Mouse (Mus musculus): ENCODE measurements around the gene Gm42791. TPM values are rescaled to one million over a fixed set of nuclear protein-coding genes. Genes with fewer than 3 reads are reported as not detected.
A peak's percentile ranks its signal among the peaks of the same experiment; 100 is the strongest.

Gm42791 gene
- total and polyA plus RNA-seq, 3 experiments, result 0.42 to 1.3 TPM; not detected in 1

- no peak overlapping the region for H3K9ac ChIP-seq (ENCODE audit: insufficient read depth, low read depth)
These were observed 11.7 kb upstream of the Gm42791 start for GRCm38 (mm10) chr5:149006362-149007294.

GRCm38 (mm10) chr5:149005701-149006361 is 10.9 kb upstream of the Gm42791 start:
- in situ Hi-C loops (cut with MboI; ENCODE audit: low pct_ligation_motif_present, low pct_unique_long_range_greater_than_20kb, low sequenced_read_pairs), result no loop called here
- no peak overlapping the region for H3K4me2 ChIP-seq (ENCODE audit: insufficient read depth, low read depth, poor library complexity, severe bottlenecking)
- H3K79me2 ChIP-seq (replicated peaks; ENCODE audit: control insufficient read depth, extremely low read depth, insufficient read depth, poor library complexity, severe bottlenecking), result no peaks in the 10 kb centered on the region
- H3K9me3 ChIP-seq (replicated peaks; ENCODE audit: low read length), result peaks cover 4% of the 10 kb centered on the region
- H3K9ac ChIP-seq (ENCODE audit: insufficient read depth, low read depth), result no peak overlapping the region
- no peak overlapping the region for H3K27ac ChIP-seq (ENCODE audit: insufficient read depth, low read depth)
- dilution Hi-C loops (cut with MboI; ENCODE audit: extremely low pct_ligation_motif_present, extremely low pct_unique_long_range_greater_than_20kb, low sequenced_read_pairs), result no loop called here
- H3K27me3 ChIP-seq (replicated peaks), result no peaks in the 10 kb centered on the region
- no peak overlapping the region for H3K4me3 ChIP-seq (replicated peaks in 1 of 3; ENCODE audit: low read depth in 2 of 3, low read length in 2 of 3, poor library complexity in 1 of 3)
- peaks cover 4 to 40% of the 10 kb centered on the region in 2 experiments for H3K4me1 ChIP-seq (ENCODE audit: control insufficient read depth in 1 of 2, insufficient read depth in 2 of 2)
- peak; percentile 55 for DNase-seq (ENCODE audit: extremely low read depth)
- H3K36me3 ChIP-seq (replicated peaks in 1 of 2; ENCODE audit: control insufficient read depth in 1 of 2, insufficient read depth in 1 of 2, low read length in 1 of 2), result no peaks in the 10 kb centered on the region
- TF ChIP-seq USF1 (IDR thresholded peaks at IDR 0.05; ENCODE audit: low read depth, low read length), result no peak
- no peak for TF ChIP-seq MAZ (IDR thresholded peaks at IDR 0.05; ENCODE audit: low read depth, low read length)
- no peak for TF ChIP-seq TCF12 (IDR thresholded peaks at IDR 0.05; ENCODE audit: low read depth, low read length)
- no peak for TF ChIP-seq JUND (conservative IDR thresholded peaks at IDR 0.05; ENCODE audit: low read depth, low read length)
- TF ChIP-seq ZC3H11A (IDR thresholded peaks at IDR 0.05; ENCODE audit: low read depth, low read length), result no peak
- TF ChIP-seq ETS1 (conservative IDR thresholded peaks at IDR 0.05; ENCODE audit: low read depth, low read length), result 0 out of 2 replicates have a peak, but pooled peaks have one; percentile 18
- TF ChIP-seq SIN3A (IDR thresholded peaks at IDR 0.05; ENCODE audit: low read length), result no peak
- no peak for TF ChIP-seq RCOR1 (conservative IDR thresholded peaks at IDR 0.05; ENCODE audit: low read depth, low read length)
- TF ChIP-seq POLR2AphosphoS2 (IDR thresholded peaks at IDR 0.05; ENCODE audit: low read depth, low read length), result no peak
- no peak for TF ChIP-seq ZMIZ1 (IDR thresholded peaks at IDR 0.05; ENCODE audit: low read depth, low read length)
- no peak for TF ChIP-seq POLR2A (IDR thresholded peaks at IDR 0.05; ENCODE audit: low read depth, low read length)
- TF ChIP-seq GABPA (IDR thresholded peaks at IDR 0.05; ENCODE audit: insufficient replicate concordance, low read depth, low read length), result no peak
- no peak for TF ChIP-seq TBP (conservative IDR thresholded peaks at IDR 0.05; ENCODE audit: low read depth, low read length)
- TF ChIP-seq CHD2 (IDR thresholded peaks at IDR 0.05; ENCODE audit: low read length), result no peak
- TF ChIP-seq BHLHE40 (IDR thresholded peaks at IDR 0.05; ENCODE audit: low read depth, low read length), result peak; percentile 54

More at GRCm38 (mm10) chr5:149006362-149007294, 11.7 kb upstream of the Gm42791 start:
- Histone ChIP-seq H3K36me3 (replicated peaks in 1 of 2; ENCODE audit: control insufficient read depth in 1 of 2, insufficient read depth in 1 of 2, low read length in 1 of 2) (no peaks in the 10 kb centered on the region), H3K9me3 (replicated peaks; ENCODE audit: low read length) (no peaks in the 10 kb centered on the region), H3K27ac (ENCODE audit: insufficient read depth, low read depth) (no peak overlapping the region), H3K4me3 (replicated peaks in 1 of 3; ENCODE audit: low read depth in 2 of 3, low read length in 2 of 3, poor library complexity in 1 of 3) (no peak overlapping the region), H3K79me2 (replicated peaks; ENCODE audit: control insufficient read depth, extremely low read depth, insufficient read depth, poor library complexity, severe bottlenecking) (no peaks in the 10 kb centered on the region), H3K4me1 (ENCODE audit: control insufficient read depth in 1 of 2, insufficient read depth in 2 of 2) (peaks cover 4 to 40% of the 10 kb centered on the region in 2 experiments), H3K4me2 (ENCODE audit: insufficient read depth, low read depth, poor library complexity, severe bottlenecking) (no peak overlapping the region), H3K27me3 (replicated peaks) (no peaks in the 10 kb centered on the region)
- in situ Hi-C loops (cut with MboI; ENCODE audit: low pct_ligation_motif_present, low pct_unique_long_range_greater_than_20kb, low sequenced_read_pairs) (no loop called here), dilution Hi-C loops (cut with MboI; ENCODE audit: extremely low pct_ligation_motif_present, extremely low pct_unique_long_range_greater_than_20kb, low sequenced_read_pairs) (no loop called here)
- TF ChIP-seq SIN3A (IDR thresholded peaks at IDR 0.05; ENCODE audit: low read length) (no peak), ZMIZ1 (IDR thresholded peaks at IDR 0.05; ENCODE audit: low read depth, low read length) (no peak), MAFK (IDR thresholded peaks at IDR 0.05; ENCODE audit: insufficient replicate concordance, low read length) (no peak), ZKSCAN1 (IDR thresholded peaks at IDR 0.05; ENCODE audit: borderline replicate concordance, low read depth, low read length) (no peak), ZNF384 (IDR thresholded peaks at IDR 0.05; ENCODE audit: low read depth, low read length) (no peak), RCOR1 (conservative IDR thresholded peaks at IDR 0.05; ENCODE audit: low read depth, low read length) (no peak), USF1 (IDR thresholded peaks at IDR 0.05; ENCODE audit: low read depth, low read length) (peak; percentile 78), KAT2A (IDR thresholded peaks at IDR 0.05; ENCODE audit: insufficient replicate concordance, low read length) (no peak), SMC3 (IDR thresholded peaks at IDR 0.05; ENCODE audit: low read depth, low read length) (peak; percentile 80), POLR2A (IDR thresholded peaks at IDR 0.05; ENCODE audit: low read depth, low read length) (no peak), ZC3H11A (IDR thresholded peaks at IDR 0.05; ENCODE audit: low read depth, low read length) (no peak), PAX5 (IDR thresholded peaks at IDR 0.05; ENCODE audit: low read length) (no peak), TBP (conservative IDR thresholded peaks at IDR 0.05; ENCODE audit: low read depth, low read length) (no peak), NRF1 (IDR thresholded peaks at IDR 0.05; ENCODE audit: low read depth, low read length) (no peak), JUN (IDR thresholded peaks at IDR 0.05; ENCODE audit: insufficient read depth, low read depth, low read length) (no peak), CHD1 (IDR thresholded peaks at IDR 0.05; ENCODE audit: low read depth, low read length) (no peak), CHD2 (IDR thresholded peaks at IDR 0.05; ENCODE audit: low read length) (no peak), MEF2A (IDR thresholded peaks at IDR 0.05; ENCODE audit: borderline replicate concordance, low read depth, low read length) (no peak; the same call in 1 of the 2 replicates), EP300 (IDR thresholded peaks at IDR 0.05; ENCODE audit: low read length) (no peak), UBTF (IDR thresholded peaks at IDR 0.05; ENCODE audit: low read depth, low read length) (no peak), MXI1 (IDR thresholded peaks at IDR 0.05; ENCODE audit: low read depth, low read length) (peak; percentile 86), MYC (IDR thresholded peaks at IDR 0.05; ENCODE audit: low read depth, low read length) (peak; percentile 85), JUND (conservative IDR thresholded peaks at IDR 0.05; ENCODE audit: low read depth, low read length) (no peak), POLR2AphosphoS2 (IDR thresholded peaks at IDR 0.05; ENCODE audit: low read depth, low read length) (no peak), CTCF (conservative IDR thresholded peaks at IDR 0.05 in 1 of 2, IDR thresholded peaks at IDR 0.05 in 1 of 2; ENCODE audit: low read depth in 2 of 2, low read length in 2 of 2) (peak; percentile 41 to 78), NELFE (IDR thresholded peaks at IDR 0.05; ENCODE audit: low read depth, low read length) (no peak), MAX (IDR thresholded peaks at IDR 0.05; ENCODE audit: low read length) (peak; percentile 94), ETS1 (conservative IDR thresholded peaks at IDR 0.05; ENCODE audit: low read depth, low read length) (no peak), BHLHE40 (IDR thresholded peaks at IDR 0.05; ENCODE audit: low read depth, low read length) (peak; percentile 96), ELF1 (IDR thresholded peaks at IDR 0.05; ENCODE audit: low read depth, low read length) (peak; percentile 45; the same call in 1 of the 2 replicates), IRF4 (IDR thresholded peaks at IDR 0.05; ENCODE audit: low read depth, low read length) (no peak), GABPA (IDR thresholded peaks at IDR 0.05; ENCODE audit: insufficient replicate concordance, low read depth, low read length) (no peak), HCFC1 (IDR thresholded peaks at IDR 0.05; ENCODE audit: low read depth, low read length) (no peak), USF2 (conservative IDR thresholded peaks at IDR 0.05; ENCODE audit: low read depth, low read length) (peak; percentile 59), MAZ (IDR thresholded peaks at IDR 0.05; ENCODE audit: low read depth, low read length) (no peak), E2F4 (IDR thresholded peaks at IDR 0.05; ENCODE audit: insufficient replicate concordance, low read depth, low read length) (no peak), TCF12 (IDR thresholded peaks at IDR 0.05; ENCODE audit: low read depth, low read length) (peak; percentile 52; the same call in 1 of the 2 replicates), RAD21 (IDR thresholded peaks at IDR 0.05; ENCODE audit: low read depth, low read length) (peak; percentile 47)
- peak; percentile 84 for DNase-seq (ENCODE audit: extremely low read depth)
